Mouse (Mus musculus): ENCODE data around the gene Bfsp2. TPM values are rescaled to one million over a fixed set of nuclear protein-coding genes. Genes with fewer than 3 reads are reported as not detected.
A peak's percentile ranks its signal among the peaks of the same experiment; 100 is the strongest.

The Bfsp2 gene
- polyA plus RNA-seq, 1 experiment from 2014 or later, result 3.7 TPM

- no peak overlapping the region for H3K4me2 ChIP-seq (ENCODE audit: low read depth, low read length)
- DNase-seq (ENCODE audit: low spot score) (peak; percentile 63), ATAC-seq (ENCODE audit: low read depth) (peak; percentile 56; the same call in 1 of the 2 replicates)
- no peak overlapping the region for H3K9ac ChIP-seq (ENCODE audit: low read depth, low read length)
- no peaks in the 10 kb centered on the region for H3K27me3 ChIP-seq (replicated peaks; ENCODE audit: control insufficient read depth, insufficient read depth, low read length)
- H3K9me3 ChIP-seq (ENCODE audit: control insufficient read depth, low read length), result no peaks in the 10 kb centered on the region
- H3K36me3 ChIP-seq (ENCODE audit: control insufficient read depth, insufficient read depth, low read length), result no peaks in the 10 kb centered on the region
- WGBS, result 29% methylated on average over 6 of the region's 6 CpGs
- H3K4me3 ChIP-seq (ENCODE audit: low read depth, low read length), result no peak overlapping the region
- peaks cover 15% of the 10 kb centered on the region for H3K4me1 ChIP-seq (ENCODE audit: control insufficient read depth, insufficient read depth, low read length)
- 0 out of 2 replicates have a peak overlapping the region, but pooled peaks have one; percentile 10 for H3K27ac ChIP-seq (replicated peaks; ENCODE audit: low read depth, low read length)
Observed at GRCm38 (mm10) chr9:103382989-103383388, 97.2 kb downstream of the Bfsp2 start.

GRCm38 (mm10) chr9:103380566-103380965 is 99.7 kb downstream of the Bfsp2 start:
- Histone ChIP-seq H3K27me3 (replicated peaks; ENCODE audit: control insufficient read depth, insufficient read depth, low read length) (no peaks in the 10 kb centered on the region), H3K4me2 (ENCODE audit: low read depth, low read length) (no peak overlapping the region), H3K9me3 (ENCODE audit: control insufficient read depth, low read length) (no peaks in the 10 kb centered on the region), H3K9ac (ENCODE audit: low read depth, low read length) (no peak overlapping the region), H3K36me3 (ENCODE audit: control insufficient read depth, insufficient read depth, low read length) (no peaks in the 10 kb centered on the region), H3K27ac (replicated peaks; ENCODE audit: low read depth, low read length) (no peak overlapping the region), H3K4me1 (ENCODE audit: control insufficient read depth, insufficient read depth, low read length) (no peaks in the 10 kb centered on the region), H3K4me3 (ENCODE audit: low read depth, low read length) (no peak overlapping the region)
- 83% methylated on average over 4 of the region's 4 CpGs for WGBS
- DNase-seq (ENCODE audit: low spot score), result no peak
- no peak for ATAC-seq (ENCODE audit: low read depth)

- 79% methylated on average over 9 of the region's 9 CpGs for WGBS
- H3K9me3 ChIP-seq (ENCODE audit: control insufficient read depth, low read length), result no peaks in the 10 kb centered on the region
- ATAC-seq (ENCODE audit: low read depth) (no peak), DNase-seq (ENCODE audit: low spot score) (no peak)
- no peak overlapping the region for H3K27ac ChIP-seq (replicated peaks; ENCODE audit: low read depth, low read length)
- H3K4me2 ChIP-seq (ENCODE audit: low read depth, low read length), result no peak overlapping the region
- H3K4me1 ChIP-seq (ENCODE audit: control insufficient read depth, insufficient read depth, low read length), result no peaks in the 10 kb centered on the region
- no peaks in the 10 kb centered on the region for H3K36me3 ChIP-seq (ENCODE audit: control insufficient read depth, insufficient read depth, low read length)
- no peak overlapping the region for H3K9ac ChIP-seq (ENCODE audit: low read depth, low read length)
- H3K4me3 ChIP-seq (ENCODE audit: low read depth, low read length), result no peak overlapping the region
- H3K27me3 ChIP-seq (replicated peaks; ENCODE audit: control insufficient read depth, insufficient read depth, low read length), result no peaks in the 10 kb centered on the region
Observed at GRCm38 (mm10) chr9:103379199-103379598, 101.0 kb downstream of the Bfsp2 start.

- H3K27me3 ChIP-seq (replicated peaks; ENCODE audit: control insufficient read depth, insufficient read depth, low read length), result no peaks in the 10 kb centered on the region
- ATAC-seq (ENCODE audit: low read depth), result no peak
- no peak overlapping the region for H3K4me3 ChIP-seq (ENCODE audit: low read depth, low read length)
- no peak for DNase-seq (ENCODE audit: low spot score)
- H3K4me2 ChIP-seq (ENCODE audit: low read depth, low read length), result no peak overlapping the region
- H3K27ac ChIP-seq (replicated peaks; ENCODE audit: low read depth, low read length), result no peak overlapping the region
- no peaks in the 10 kb centered on the region for H3K4me1 ChIP-seq (ENCODE audit: control insufficient read depth, insufficient read depth, low read length)
- H3K36me3 ChIP-seq (ENCODE audit: control insufficient read depth, insufficient read depth, low read length), result no peaks in the 10 kb centered on the region
- no peaks in the 10 kb centered on the region for H3K9me3 ChIP-seq (ENCODE audit: control insufficient read depth, low read length)
- H3K9ac ChIP-seq (ENCODE audit: low read depth, low read length), result no peak overlapping the region
- 70% methylated on average over 10 of the region's 10 CpGs for WGBS
Observed at GRCm38 (mm10) chr9:103378686-103379085, 101.5 kb downstream of the Bfsp2 start.

- Histone ChIP-seq H3K4me3 (ENCODE audit: low read depth, low read length) (no peak overlapping the region), H3K9me3 (ENCODE audit: control insufficient read depth, low read length) (no peaks in the 10 kb centered on the region), H3K4me2 (ENCODE audit: low read depth, low read length) (no peak overlapping the region), H3K36me3 (ENCODE audit: control insufficient read depth, insufficient read depth, low read length) (no peaks in the 10 kb centered on the region), H3K9ac (ENCODE audit: low read depth, low read length) (no peak overlapping the region), H3K4me1 (ENCODE audit: control insufficient read depth, insufficient read depth, low read length) (no peaks in the 10 kb centered on the region), H3K27me3 (replicated peaks; ENCODE audit: control insufficient read depth, insufficient read depth, low read length) (no peaks in the 10 kb centered on the region), H3K27ac (replicated peaks; ENCODE audit: low read depth, low read length) (no peak overlapping the region)
- DNase-seq (ENCODE audit: low spot score) (peak; percentile 68), ATAC-seq (ENCODE audit: low read depth) (peak; percentile 88)
- WGBS, result 46% methylated on average over 7 of the region's 7 CpGs
Observed at GRCm38 (mm10) chr9:103376346-103377320, 103.6 kb downstream of the Bfsp2 start.

Other genes with a start within 250 kb of the Bfsp2 start
- gene Trf, start 250.0 kb downstream of the Bfsp2 start, polyA plus RNA-seq (2014; fragmentation: Nextera tagmentation; extraction: Ambion mirVana), result 34.1 and 35.4 TPM in 2 replicates
- gene 1300017J02Rik, start 175.3 kb downstream of the Bfsp2 start, polyA plus RNA-seq (2014; fragmentation: Nextera tagmentation; extraction: Ambion mirVana), result 0.67 and 0.71 TPM in 2 replicates
- 56.5 and 63.2 TPM in 2 replicates for gene Topbp1, start 175.2 kb downstream of the Bfsp2 start, polyA plus RNA-seq (2014; fragmentation: Nextera tagmentation; extraction: Ambion mirVana)
- gene Cdv3, start 114.6 kb downstream of the Bfsp2 start, polyA plus RNA-seq (2014; fragmentation: Nextera tagmentation; extraction: Ambion mirVana), result 92.7 and 94.0 TPM in 2 replicates